Mouse (Mus musculus): ENCODE data around the gene Olfr1497. TPM values are rescaled to one million over a fixed set of nuclear protein-coding genes. Genes with fewer than 3 reads are reported as not detected.

Olfr1497 gene
- not detected for polyA plus RNA-seq (2014; fragmentation: Illumina TruSeq; extraction: RNeasy Lipid Tissue Mini Kit (QIAGEN cat#74804); ENCODE audit: low read depth, low replicate concordance)

DNA sequence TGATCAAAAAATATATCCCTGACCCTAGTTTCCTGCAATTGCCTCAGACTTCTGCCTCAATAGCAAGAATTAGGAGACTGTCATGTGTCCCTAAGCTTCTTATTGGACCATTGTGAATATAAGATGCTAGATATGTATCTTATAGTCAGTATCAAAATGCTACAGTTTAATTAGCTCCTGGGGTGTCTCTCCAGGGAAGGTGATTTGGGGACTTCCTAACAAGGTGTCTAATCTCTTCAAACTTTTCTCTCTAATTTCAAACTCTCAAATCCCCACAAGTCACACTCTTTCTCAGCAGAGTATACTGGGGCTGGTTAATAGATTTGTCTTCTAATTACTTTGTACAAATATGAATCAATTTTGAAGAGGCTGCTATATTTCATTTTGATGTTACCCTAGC is at the start of gene Olfr1497:
Gene Olfr1497 (minus strand): TSS at position 101 of the 400 bp plus-strand sequence.

DNA sequence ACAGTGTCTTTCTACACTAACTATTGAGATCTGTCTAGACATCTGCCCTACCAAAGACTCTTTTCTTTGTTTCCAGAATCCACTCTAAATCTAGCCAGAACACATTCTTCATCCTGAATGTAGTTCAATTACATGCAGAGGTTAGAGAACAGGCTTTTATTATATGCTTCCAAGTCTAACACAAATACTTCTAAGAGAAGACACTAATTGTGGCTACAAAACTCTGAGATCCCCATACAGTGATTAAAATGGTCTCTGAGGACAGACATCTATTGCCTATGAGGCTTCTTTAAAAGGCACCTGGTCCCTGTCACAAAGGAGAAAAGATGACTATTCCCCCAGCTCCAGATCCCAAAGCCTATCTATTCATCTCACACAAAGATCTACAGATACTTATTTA is 32.4 kb upstream of the Olfr1497 start, which contains the start of gene Olfr1500:
Gene Olfr1500 (minus strand): TSS at position 101 of the 400 bp plus-strand sequence.

DNA sequence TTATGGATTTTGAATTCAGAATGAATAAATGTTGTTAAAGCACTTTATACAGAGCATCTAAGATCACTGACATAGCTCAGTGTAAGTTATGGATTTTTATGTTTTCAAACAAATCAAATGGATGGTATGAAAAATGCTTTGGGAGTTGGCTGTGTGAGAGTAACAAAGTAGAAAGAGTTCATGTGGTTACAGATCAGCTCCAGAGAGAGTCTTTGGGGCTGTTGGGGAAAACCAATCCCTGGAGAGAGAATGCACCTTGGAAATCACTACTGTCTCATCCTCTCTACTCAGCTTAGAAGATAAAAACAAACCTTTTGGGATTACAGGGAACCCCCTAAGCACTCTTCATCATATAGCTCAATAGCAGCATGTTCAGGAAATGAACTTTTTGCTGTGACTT is 21.3 kb upstream of the Olfr1497 start, which contains the start of gene Olfr1499:
Gene Olfr1499 (minus strand): TSS at position 101 of the 400 bp plus-strand sequence.

DNA sequence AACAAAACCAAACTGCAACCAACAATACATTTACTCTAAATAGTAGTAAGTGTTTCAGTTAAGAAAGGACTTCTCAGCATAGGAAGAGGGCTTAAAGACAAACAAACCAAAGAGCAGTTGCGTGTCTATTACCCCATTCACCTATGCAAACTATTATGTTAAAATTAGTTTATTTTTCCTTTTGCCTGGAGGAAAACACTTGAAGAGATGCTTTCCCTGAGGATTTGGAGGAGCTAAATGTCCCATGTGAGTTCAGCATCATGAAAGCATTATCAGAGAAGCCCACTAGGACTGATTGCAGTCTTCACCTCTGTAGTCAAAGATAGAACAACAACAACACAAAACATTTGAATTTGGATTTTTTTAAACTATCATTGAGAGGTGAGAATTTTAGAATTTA is 20.4 kb downstream of the Olfr1497 start, which contains the start of gene Olfr1496:
Gene Olfr1496 (plus strand): TSS at position 301 of the 400 bp plus-strand sequence.

DNA sequence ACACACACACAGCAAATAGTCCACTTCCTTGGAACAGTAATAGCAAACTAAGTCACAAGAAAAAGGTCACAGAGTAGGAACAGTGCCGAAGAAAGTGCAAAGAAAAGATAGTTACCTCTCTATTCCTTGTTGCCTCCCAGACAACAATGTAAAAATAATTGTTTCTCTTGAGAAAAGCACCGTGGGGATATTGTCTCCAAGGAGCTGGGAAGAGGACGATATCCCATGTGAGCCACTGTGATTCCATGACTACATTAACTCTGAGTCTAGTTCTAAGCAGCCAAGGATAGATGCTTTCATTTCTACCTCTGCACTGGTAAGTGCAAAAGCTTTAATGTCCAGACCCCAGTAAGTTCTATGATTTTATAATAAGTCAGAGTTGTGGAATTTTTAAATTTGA is 33.7 kb downstream of the Olfr1497 start, which contains the start of gene Olfr1495:
Gene Olfr1495 (plus strand): TSS at position 301 of the 400 bp plus-strand sequence.

Other genes starting within 250 kb of the Olfr1497 start
- gene Olfr1484, start 214.7 kb downstream of the Olfr1497 start, polyA plus RNA-seq (2014; fragmentation: Illumina TruSeq; extraction: RNeasy Lipid Tissue Mini Kit (QIAGEN cat#74804); ENCODE audit: low read depth, low replicate concordance), result not detected
- gene Olfr1487, start 180.8 kb downstream of the Olfr1497 start, polyA plus RNA-seq (2014; fragmentation: Illumina TruSeq; extraction: RNeasy Lipid Tissue Mini Kit (QIAGEN cat#74804); ENCODE audit: low read depth, low replicate concordance), result not detected
- not detected for gene Olfr1489, start 166.6 kb downstream of the Olfr1497 start, polyA plus RNA-seq (2014; fragmentation: Illumina TruSeq; extraction: RNeasy Lipid Tissue Mini Kit (QIAGEN cat#74804); ENCODE audit: low read depth, low replicate concordance)
- gene Olfr1490, start 147.1 kb downstream of the Olfr1497 start, polyA plus RNA-seq (2014; fragmentation: Illumina TruSeq; extraction: RNeasy Lipid Tissue Mini Kit (QIAGEN cat#74804); ENCODE audit: low read depth, low replicate concordance), result not detected
- not detected for gene Olfr1491, start 100.9 kb downstream of the Olfr1497 start, polyA plus RNA-seq (2014; fragmentation: Illumina TruSeq; extraction: RNeasy Lipid Tissue Mini Kit (QIAGEN cat#74804); ENCODE audit: low read depth, low replicate concordance)
- not detected for gene Olfr1493-ps1, start 74.9 kb downstream of the Olfr1497 start, polyA plus RNA-seq (2014; fragmentation: Illumina TruSeq; extraction: RNeasy Lipid Tissue Mini Kit (QIAGEN cat#74804); ENCODE audit: low read depth, low replicate concordance)
- gene Olfr1494, start 58.5 kb downstream of the Olfr1497 start, polyA plus RNA-seq (2014; fragmentation: Illumina TruSeq; extraction: RNeasy Lipid Tissue Mini Kit (QIAGEN cat#74804); ENCODE audit: low read depth, low replicate concordance), result not detected
- gene Olfr1495, start 33.6 kb downstream of the Olfr1497 start, polyA plus RNA-seq (2014; fragmentation: Illumina TruSeq; extraction: RNeasy Lipid Tissue Mini Kit (QIAGEN cat#74804); ENCODE audit: low read depth, low replicate concordance), result not detected
- not detected for gene Olfr1496, start 20.3 kb downstream of the Olfr1497 start, polyA plus RNA-seq (2014; fragmentation: Illumina TruSeq; extraction: RNeasy Lipid Tissue Mini Kit (QIAGEN cat#74804); ENCODE audit: low read depth, low replicate concordance)
- not detected for gene Olfr1499, start 21.2 kb upstream of the Olfr1497 start, polyA plus RNA-seq (2014; fragmentation: Illumina TruSeq; extraction: RNeasy Lipid Tissue Mini Kit (QIAGEN cat#74804); ENCODE audit: low read depth, low replicate concordance)
- gene Olfr1500, start 32.3 kb upstream of the Olfr1497 start, polyA plus RNA-seq (2014; fragmentation: Illumina TruSeq; extraction: RNeasy Lipid Tissue Mini Kit (QIAGEN cat#74804); ENCODE audit: low read depth, low replicate concordance), result not detected
- not detected for gene Olfr1501, start 52.5 kb upstream of the Olfr1497 start, polyA plus RNA-seq (2014; fragmentation: Illumina TruSeq; extraction: RNeasy Lipid Tissue Mini Kit (QIAGEN cat#74804); ENCODE audit: low read depth, low replicate concordance)
- gene Olfr1502, start 63.6 kb upstream of the Olfr1497 start, polyA plus RNA-seq (2014; fragmentation: Illumina TruSeq; extraction: RNeasy Lipid Tissue Mini Kit (QIAGEN cat#74804); ENCODE audit: low read depth, low replicate concordance), result not detected
- not detected for gene Olfr1504, start 99.7 kb upstream of the Olfr1497 start, polyA plus RNA-seq (2014; fragmentation: Illumina TruSeq; extraction: RNeasy Lipid Tissue Mini Kit (QIAGEN cat#74804); ENCODE audit: low read depth, low replicate concordance)
- gene Olfr1505, start 115.3 kb upstream of the Olfr1497 start, polyA plus RNA-seq (2014; fragmentation: Illumina TruSeq; extraction: RNeasy Lipid Tissue Mini Kit (QIAGEN cat#74804); ENCODE audit: low read depth, low replicate concordance), result not detected